Mouse (Mus musculus) c-Kit-negative CD71-positive TER-119-positive erythroid progenitor cells, embryonic 14.5 days (primary cell): ENCODE data around the gene Slc17a6.

ENCODE experiments used
- DNase-seq: peaks from one replicate; pipeline ENCODE4 v3.0.0-alpha.2; 2013; ENCODE audit warnings: low read depth, low spot score

Slc17a6 gene

DNA sequence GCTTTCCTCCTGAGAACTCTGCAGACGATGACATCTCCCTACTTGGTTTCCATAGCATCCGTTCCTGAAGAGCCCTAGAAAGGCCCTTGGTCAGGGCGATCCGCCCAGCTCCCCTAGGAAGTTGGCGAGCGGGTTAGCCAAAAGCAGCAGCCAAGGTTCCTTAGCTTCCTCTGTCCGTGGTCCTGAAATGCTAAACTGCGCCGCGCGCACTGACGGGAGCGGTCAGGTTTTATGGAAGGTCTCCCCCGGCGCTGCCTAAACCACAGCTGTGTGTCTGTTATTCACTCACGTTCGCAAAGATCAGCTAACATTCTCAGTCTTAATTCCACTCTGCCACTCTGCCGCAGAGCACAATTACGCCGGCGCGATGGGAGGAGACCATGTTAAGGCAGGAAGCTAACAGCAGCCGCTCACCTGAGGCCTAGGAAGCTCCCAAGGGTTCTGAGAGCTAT lies at the start of gene Slc17a6:
TSS of gene Slc17a6 (plus strand) at position 313 of the 452 bp plus-strand sequence.
- DNase-seq: no peak

DNA sequence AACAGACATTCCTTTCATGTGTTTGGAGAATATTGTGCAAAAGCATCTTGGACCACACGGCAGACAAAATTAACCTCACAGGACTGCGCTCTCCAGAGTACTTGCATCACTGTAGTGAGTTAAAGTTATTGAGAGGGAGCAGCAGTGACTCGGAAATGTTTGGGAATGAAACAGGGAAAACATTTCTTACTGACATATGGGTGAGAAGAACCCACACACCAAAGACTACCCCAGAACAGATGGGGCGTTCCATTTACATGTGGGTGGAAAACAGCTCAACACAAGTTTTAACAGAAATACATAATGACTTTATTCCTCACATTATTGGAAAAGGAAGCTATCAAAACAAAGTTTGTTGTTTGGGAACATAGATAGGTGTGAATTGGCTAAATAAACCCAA lies 21.8 kb upstream of the Slc17a6 start:
- no peak for DNase-seq

GRCm38 (mm10) chr7:51603741-51604140 lies 18.1 kb upstream of the Slc17a6 start:
- no peak for DNase-seq

- DNase-seq: peak; percentile 0
Observed at GRCm38 (mm10) chr7:51614404-51614803, 7.4 kb upstream of the Slc17a6 start.

GRCm38 (mm10) chr7:51617941-51618340 lies 3.9 kb upstream of the Slc17a6 start:
- DNase-seq: no peak

DNA sequence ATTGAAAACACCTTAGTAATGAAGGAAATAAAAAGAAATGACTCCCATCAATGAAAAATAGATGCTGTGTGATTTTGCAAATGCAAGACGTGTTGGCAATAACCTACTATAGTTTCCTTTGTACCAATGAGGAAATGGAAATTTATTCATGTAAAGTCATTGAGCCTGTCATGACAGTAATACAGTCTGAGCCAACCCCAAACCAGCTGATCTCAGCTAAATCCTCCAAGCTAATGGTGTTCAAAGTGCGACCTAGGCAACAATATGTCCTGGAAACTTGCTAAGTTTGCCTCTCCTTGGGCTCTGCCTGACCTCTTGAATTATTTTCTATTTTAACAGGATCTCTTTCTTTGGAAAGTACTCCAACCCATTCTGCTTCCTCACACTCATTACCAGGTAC lies 3.4 kb upstream of the Slc17a6 start:
- no peak for DNase-seq

DNA sequence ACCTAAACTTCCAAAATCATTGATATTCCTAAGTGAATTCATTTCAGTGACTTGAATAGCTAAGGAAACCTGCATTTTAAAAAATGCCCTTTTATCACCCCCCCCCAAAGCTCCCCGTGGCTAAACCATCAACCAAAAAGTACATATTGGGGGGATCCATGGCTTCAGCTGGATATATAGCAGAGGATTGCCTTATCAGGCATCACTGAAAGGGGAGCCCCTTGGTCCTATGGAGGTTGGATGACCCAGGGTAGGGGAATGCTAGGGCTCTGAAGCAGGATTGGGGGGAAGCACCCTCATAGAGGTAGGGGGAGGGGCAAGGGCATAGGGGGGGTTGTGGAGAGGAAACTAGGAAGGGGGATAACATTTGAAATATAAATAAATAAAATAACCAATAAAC lies 1.8 kb upstream of the Slc17a6 start:
- DNase-seq: no peak

DNA sequence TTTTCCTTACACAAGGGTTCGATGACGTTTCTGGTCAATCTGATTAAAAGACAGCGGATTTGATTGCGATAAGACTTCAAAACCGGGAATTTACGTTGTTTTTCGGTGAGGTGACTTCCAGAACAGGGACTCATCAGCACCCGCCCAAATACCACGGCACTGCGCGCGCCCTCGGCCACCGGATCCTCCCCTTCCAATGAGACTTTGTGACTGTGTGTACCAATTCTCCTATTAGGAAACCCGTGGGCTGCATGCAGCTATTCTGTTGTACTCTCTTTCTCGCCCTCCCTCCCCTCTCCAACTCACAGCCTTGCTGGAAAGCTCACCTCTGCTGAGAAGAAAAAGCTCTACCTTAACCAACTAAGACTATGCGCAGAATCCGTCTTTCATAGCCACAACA lies 390 bp downstream of the Slc17a6 start:
- no peak for DNase-seq

GRCm38 (mm10) chr7:51622666-51623065 lies 860 bp downstream of the Slc17a6 start:
- DNase-seq: no peak

DNA sequence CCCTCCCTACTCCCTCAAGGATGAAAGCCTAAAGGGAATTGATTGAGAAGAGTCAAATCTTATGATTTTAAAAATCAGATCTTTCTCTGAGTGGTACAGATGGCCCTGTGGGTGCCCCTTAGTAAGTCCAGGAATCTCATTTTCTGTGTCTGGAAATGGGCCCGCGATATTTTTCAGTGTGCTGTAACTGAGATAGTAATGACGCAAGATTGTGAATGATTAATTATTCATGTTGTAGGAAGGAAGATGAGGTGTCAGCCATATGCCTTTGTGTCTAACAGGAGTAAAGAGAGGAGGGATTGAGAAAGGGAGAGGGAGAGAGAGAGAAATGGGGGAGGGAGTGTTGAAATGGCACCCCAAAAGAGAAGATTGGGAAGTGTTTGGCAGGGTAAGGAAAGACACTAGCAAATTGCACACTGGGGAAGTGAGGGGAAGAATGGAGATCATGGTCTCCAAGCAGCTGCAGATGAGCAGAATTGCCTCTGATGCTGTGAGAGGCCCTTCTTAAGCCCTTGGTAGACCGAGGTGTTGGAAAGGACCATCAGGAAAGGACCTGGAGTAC lies 2.6 kb downstream of the Slc17a6 start:
- no peak for DNase-seq

- DNase-seq: no peak
Observed at GRCm38 (mm10) chr7:51625161-51625560, 3.4 kb downstream of the Slc17a6 start.

- no peak for DNase-seq
Observed at GRCm38 (mm10) chr7:51625591-51626255, 3.9 kb downstream of the Slc17a6 start.

- DNase-seq: no peak
Observed at GRCm38 (mm10) chr7:51626451-51627000, 4.7 kb downstream of the Slc17a6 start.

GRCm38 (mm10) chr7:51627001-51627631 lies 5.3 kb downstream of the Slc17a6 start:
- DNase-seq: no peak

GRCm38 (mm10) chr7:51627666-51628065 lies 5.9 kb downstream of the Slc17a6 start:
- no peak for DNase-seq

DNA sequence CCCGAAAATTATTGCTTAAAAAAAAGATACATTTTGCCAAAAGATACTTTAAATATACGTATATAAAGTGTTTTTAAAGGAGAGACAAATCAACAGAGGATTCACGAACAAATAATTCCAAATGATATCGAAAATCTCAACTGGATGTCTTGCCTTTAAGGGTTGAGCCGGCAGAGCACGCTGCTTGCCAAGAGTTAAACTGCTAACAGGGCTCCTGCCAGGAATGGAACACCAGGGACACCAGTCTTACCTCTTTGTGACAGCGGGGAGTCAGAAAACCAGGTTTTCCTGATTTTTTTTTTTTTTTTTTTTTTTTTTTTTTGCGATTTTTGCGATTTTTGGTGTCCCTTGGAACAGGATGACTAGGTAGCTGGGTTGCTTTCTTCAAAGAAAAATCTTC lies 6.5 kb downstream of the Slc17a6 start:
- no peak for DNase-seq

- no peak for DNase-seq
Observed at GRCm38 (mm10) chr7:51629206-51629605, 7.4 kb downstream of the Slc17a6 start.

DNA sequence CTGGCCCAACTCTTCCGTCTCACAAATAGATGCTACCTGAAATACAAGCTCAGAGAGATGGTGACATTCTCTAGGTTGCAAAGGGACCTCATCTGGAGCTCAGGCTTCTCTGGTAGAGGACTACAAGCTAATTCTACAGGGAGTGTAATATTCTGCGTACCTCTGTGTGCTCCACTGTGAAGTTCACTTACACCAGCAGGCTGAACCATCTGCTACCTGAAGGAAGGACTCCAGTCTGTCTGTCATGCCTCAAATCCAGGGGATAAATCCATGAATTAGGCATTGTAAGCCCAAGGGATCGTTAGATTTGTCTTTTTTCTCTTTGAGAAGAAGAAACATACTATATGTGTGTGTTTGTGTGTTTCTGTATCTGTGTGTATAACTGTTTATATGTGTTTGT lies 9.4 kb downstream of the Slc17a6 start:
- DNase-seq: no peak

GRCm38 (mm10) chr7:51632543-51633229 lies 10.9 kb downstream of the Slc17a6 start:
- no peak for DNase-seq

- no peak for DNase-seq
Observed at GRCm38 (mm10) chr7:51633230-51633844, 11.5 kb downstream of the Slc17a6 start.

- no peak for DNase-seq
Observed at GRCm38 (mm10) chr7:51657152-51657551, 35.3 kb downstream of the Slc17a6 start.

DNA sequence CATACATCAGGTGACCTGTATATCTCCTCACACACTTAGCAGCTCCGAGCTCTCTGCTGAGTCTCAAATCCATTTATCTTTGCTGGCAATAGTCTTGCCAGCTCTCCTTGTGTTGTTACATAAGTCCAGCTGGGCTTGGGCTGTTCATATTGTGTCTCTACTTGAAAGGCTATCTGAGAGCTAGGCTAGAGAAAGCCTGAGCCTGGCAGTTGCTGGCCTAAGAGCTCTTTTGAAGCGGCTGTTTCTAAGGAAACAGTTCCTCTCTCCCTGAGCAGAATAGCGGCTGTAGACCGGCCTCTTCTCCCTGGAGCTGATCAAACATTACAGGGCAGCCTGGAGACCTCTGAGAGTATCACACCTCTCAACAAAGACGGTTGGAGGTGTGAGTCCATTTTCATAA lies 40.6 kb downstream of the Slc17a6 start:
- no peak for DNase-seq
